In the genomic region with DNA sequence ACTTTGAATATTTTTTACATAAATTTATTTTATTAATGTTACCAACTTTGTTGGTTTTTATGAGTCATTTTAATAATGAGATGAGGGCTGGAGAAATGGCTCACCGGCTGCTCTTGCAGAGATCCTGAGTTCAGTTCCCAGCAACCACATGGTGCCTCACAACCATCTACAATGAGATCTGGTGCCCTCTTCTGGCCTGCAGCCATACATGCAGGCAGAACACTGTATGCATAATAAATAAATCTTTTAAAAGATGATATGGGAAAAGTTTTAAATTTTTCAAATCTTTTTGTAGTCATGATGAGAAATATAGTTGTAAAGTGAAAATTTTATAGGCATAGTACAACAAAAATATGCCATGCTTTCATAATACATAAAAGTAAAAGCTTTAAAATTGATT, we compare ENCODE assay signal across 18 mouse cellular contexts. TPM values are rescaled to one million over a fixed set of nuclear protein-coding genes. Genes with fewer than 3 reads are reported as not detected.
DNase-seq lines count a peak whose midpoint lies in the region; ATAC-seq and TF ChIP-seq lines count a peak whose summit lies in the region.
"Had no signal": no experiment of that assay in that cellular context is flagged by ENCODE, and none has a peak within 500 bp of the region (broad histone marks: within the 10 kb centered on the region; RNA-seq: fewer than 3 reads in every experiment).

No protein-coding gene starts in this region.

- no peak overlapping the region for H3K9ac ChIP-seq in kidney, embryonic 14.5 days (ENCODE audit: low read depth, low read length)
- H3K9ac ChIP-seq in midbrain, postnatal 0 days (replicated peaks; ENCODE audit: low read length, poor library complexity, severe bottlenecking) = no peak overlapping the region
- no peak overlapping the region for H3K9ac ChIP-seq in midbrain, embryonic 15.5 days
- H3K9ac ChIP-seq: forebrain, embryonic 15.5 days; heart, embryonic 13.5 days; hindbrain, embryonic 12.5 days; liver, embryonic 13.5 days; neural tube, embryonic 13.5 days had no signal

- H3K9me3 ChIP-seq in kidney, embryonic 14.5 days (ENCODE audit: control insufficient read depth, low read length) = peaks cover 3% of the 10 kb centered on the region; the same call in 1 of the 2 replicates
- H3K9me3 ChIP-seq in midbrain, postnatal 0 days (ENCODE audit: low read length) = no peaks in the 10 kb centered on the region
- H3K9me3 ChIP-seq in midbrain, embryonic 15.5 days = no peaks in the 10 kb centered on the region; the same call in 1 of the 2 replicates
- H3K9me3 ChIP-seq: forebrain, embryonic 15.5 days; liver, embryonic 13.5 days; neural tube, embryonic 13.5 days had no signal

- no peaks in the 10 kb centered on the region for H3K4me1 ChIP-seq in kidney, adult 2 months (ENCODE audit: control insufficient read depth, insufficient read depth, low read length)
- no peaks in the 10 kb centered on the region for H3K4me1 ChIP-seq in kidney, embryonic 14.5 days (ENCODE audit: control insufficient read depth, insufficient read depth, low read length)
- H3K4me1 ChIP-seq in midbrain, postnatal 0 days (ENCODE audit: insufficient read depth, low read length) = no peaks in the 10 kb centered on the region
- H3K4me1 ChIP-seq in midbrain, embryonic 15.5 days = no peaks in the 10 kb centered on the region
- H3K4me1 ChIP-seq: forebrain, embryonic 15.5 days; heart, embryonic 13.5 days; hindbrain, embryonic 12.5 days; liver, embryonic 13.5 days; neural tube, embryonic 13.5 days had no signal

- TF ChIP-seq CTCF in kidney, adult 2 months (conservative IDR thresholded peaks at IDR 0.05; ENCODE audit: insufficient read depth, insufficient read length, low read depth, low read length) = peak; percentile 19; the same call in 1 of the 2 replicates
- TF ChIP-seq CTCF in midbrain, postnatal 0 days (IDR thresholded peaks at IDR 0.05) = peak; percentile 58
- peak; percentile 60 for TF ChIP-seq CTCF in Patski (IDR thresholded peaks at IDR 0.05)

- CTCF ChIA-PET in Patski (lab: Charles Lee) = no interaction called here

- no peak overlapping the region for H3K4me3 ChIP-seq in kidney, adult 2 months (ENCODE audit: insufficient read depth, low read depth, low read length)
- no peak overlapping the region for H3K4me3 ChIP-seq in kidney, embryonic 14.5 days (ENCODE audit: low read length)
- no peak overlapping the region for H3K4me3 ChIP-seq in midbrain, postnatal 0 days (ENCODE audit: low read depth, low read length)
- no peak overlapping the region for H3K4me3 ChIP-seq in midbrain, embryonic 15.5 days
- H3K4me3 ChIP-seq: forebrain, embryonic 15.5 days; heart, embryonic 13.5 days; hindbrain, embryonic 12.5 days; liver, embryonic 13.5 days; neural tube, embryonic 13.5 days had no signal

- H3K27me3 ChIP-seq in kidney, adult 2 months (replicated peaks; ENCODE audit: control insufficient read depth, insufficient read depth, low read length) = no peaks in the 10 kb centered on the region
- H3K27me3 ChIP-seq in kidney, embryonic 14.5 days (ENCODE audit: control insufficient read depth, insufficient read depth, low read length) = no peaks in the 10 kb centered on the region
- H3K27me3 ChIP-seq in midbrain, postnatal 0 days (ENCODE audit: insufficient read depth, low read length) = no peaks in the 10 kb centered on the region
- no peaks in the 10 kb centered on the region for H3K27me3 ChIP-seq in midbrain, embryonic 15.5 days (replicated peaks)
- no peaks in the 10 kb centered on the region for H3K27me3 ChIP-seq in Patski
- H3K27me3 ChIP-seq: forebrain, embryonic 15.5 days; heart, embryonic 13.5 days; hindbrain, embryonic 12.5 days; liver, embryonic 13.5 days; neural tube, embryonic 13.5 days had no signal

- H3K4me2 ChIP-seq in kidney, embryonic 14.5 days (replicated peaks; ENCODE audit: low read depth, low read length) = no peak overlapping the region
- H3K4me2 ChIP-seq in midbrain, postnatal 0 days (ENCODE audit: low read depth, low read length, poor library complexity, severe bottlenecking) = no peak overlapping the region
- H3K4me2 ChIP-seq in midbrain, embryonic 15.5 days = no peak overlapping the region
- H3K4me2 ChIP-seq: forebrain, embryonic 15.5 days; heart, embryonic 13.5 days; hindbrain, embryonic 12.5 days; liver, embryonic 13.5 days; neural tube, embryonic 13.5 days had no signal

- in situ Hi-C loops in Patski (cut with MboI; ENCODE audit: low pct_unique_long_range_greater_than_20kb) = no loop called here

- WGBS in kidney, adult 2 months = 80% methylated on average over 1 of the region's 1 CpGs
- 97% methylated on average over 1 of the region's 1 CpGs for WGBS in kidney, embryonic 14.5 days
- WGBS in midbrain, postnatal 0 days = 80% methylated on average over 1 of the region's 1 CpGs
- 95% methylated on average over 1 of the region's 1 CpGs for WGBS in midbrain, embryonic 15.5 days

- H3K27ac ChIP-seq in kidney, adult 2 months (ENCODE audit: insufficient read depth, low read depth, low read length) = no peak overlapping the region
- no peak overlapping the region for H3K27ac ChIP-seq in kidney, embryonic 14.5 days (ENCODE audit: low read depth, low read length)
- H3K27ac ChIP-seq in midbrain, postnatal 0 days (ENCODE audit: low read depth, low read length) = no peak overlapping the region
- no peak overlapping the region for H3K27ac ChIP-seq in midbrain, embryonic 15.5 days
- H3K27ac ChIP-seq: forebrain, embryonic 15.5 days; heart, embryonic 13.5 days; hindbrain, embryonic 12.5 days; liver, embryonic 13.5 days; neural tube, embryonic 13.5 days had no signal

- no peak for TF ChIP-seq POLR2A in kidney, adult 2 months (IDR thresholded peaks at IDR 0.05; ENCODE audit: low read depth, low read length)

- POLR2A ChIA-PET in Patski (lab: Charles Lee) = no interaction called here

- ATAC-seq in kidney, embryonic 14.5 days (ENCODE audit: low FRiP score, low TSS enrichment) = no peak
- ATAC-seq in midbrain, postnatal 0 days (ENCODE audit: low FRiP score) = no peak
- no peak for ATAC-seq in midbrain, embryonic 15.5 days (replicated peaks)
- no peak for ATAC-seq in Patski
- ATAC-seq: forebrain, embryonic 15.5 days; midbrain, embryonic 16.5 days had no signal

- peaks cover 11% of the 10 kb centered on the region for H3K36me3 ChIP-seq in kidney, adult 2 months (ENCODE audit: control insufficient read depth, insufficient read depth, low read length)
- peaks cover 77% of the 10 kb centered on the region for H3K36me3 ChIP-seq in kidney, embryonic 14.5 days (ENCODE audit: control insufficient read depth, insufficient read depth, low read length)
- peaks cover 15% of the 10 kb centered on the region for H3K36me3 ChIP-seq in midbrain, postnatal 0 days (ENCODE audit: insufficient read depth, low read length)
- peaks cover 50% of the 10 kb centered on the region for H3K36me3 ChIP-seq in midbrain, embryonic 15.5 days (replicated peaks)

- no peak for DNase-seq in kidney, adult 2 months
- DNase-seq in midbrain, postnatal 0 days (ENCODE audit: low spot score) = no peak
- DNase-seq in Patski (ENCODE audit: low read depth, low spot score) = no peak
- DNase-seq in adrenal gland, postnatal 4 days (ENCODE audit: low spot score in 2 of 2) = no peak
- no peak for DNase-seq in frontal cortex, postnatal 10 days (ENCODE audit: low spot score in 2 of 2)
- DNase-seq: adrenal gland, postnatal 36 days; cerebellum, adult 18-20 months; gastrocnemius, postnatal 36 days; kidney, adult 9 months; liver, embryonic 13.5 days; spleen, adult 18-20 months had no signal

RNA-seq across cellular contexts. Expression of gene Ppig, which starts 22.7 kb away (rescaled TPM):
- polyA plus RNA-seq in kidney, adult 2 months (2012; rRNA removed) = 2.9 and 3.6 TPM in 2 replicates
- polyA plus RNA-seq in kidney, embryonic 14.5 days (2014; fragmentation: Nextera tagmentation; extraction: Ambion mirVana) = 151 and 156 TPM in 2 replicates
- total RNA-seq in midbrain, postnatal 0 days (2014; rRNA removed) = 13.6 and 20.7 TPM in 2 replicates
- polyA plus RNA-seq in midbrain, postnatal 0 days (2015; fragmentation: Nextera tagmentation; extraction: Ambion mirVana) = 119 and 140 TPM in 2 replicates
- polyA plus RNA-seq in midbrain, embryonic 15.5 days (2015; fragmentation: Nextera tagmentation; extraction: Ambion mirVana) = 120 and 125 TPM in 2 replicates
- 83.7 TPM for polyA plus RNA-seq in Patski (2021)
- total RNA-seq in adrenal gland, postnatal 4 days (2021) = 10 to 100 TPM; 89.5 to 95.0 TPM

RNA-seq across cellular contexts. Expression of gene Fastkd1, which starts 31.8 kb away (rescaled TPM):
- polyA plus RNA-seq in kidney, adult 2 months (2012; rRNA removed) = 9.3 and 11.2 TPM in 2 replicates
- polyA plus RNA-seq in kidney, embryonic 14.5 days (2014; fragmentation: Nextera tagmentation; extraction: Ambion mirVana) = 10.2 and 18.4 TPM in 2 replicates
- total RNA-seq in midbrain, postnatal 0 days (2014; rRNA removed) = 22.6 and 25.0 TPM in 2 replicates
- polyA plus RNA-seq in midbrain, postnatal 0 days (2015; fragmentation: Nextera tagmentation; extraction: Ambion mirVana) = 12.6 and 13.8 TPM in 2 replicates
- 15.8 and 17.0 TPM in 2 replicates for polyA plus RNA-seq in midbrain, embryonic 15.5 days (2015; fragmentation: Nextera tagmentation; extraction: Ambion mirVana)
- 26.0 TPM for polyA plus RNA-seq in Patski (2021)
- total RNA-seq in adrenal gland, postnatal 4 days (2021) = 10 to 100 TPM; 23.4 to 26.9 TPM

RNA-seq across cellular contexts. Expression of gene Ccdc173, which starts 44.3 kb away (rescaled TPM):
- 0.20 and 0.37 TPM in 2 replicates for polyA plus RNA-seq in kidney, adult 2 months (2012; rRNA removed)
- polyA plus RNA-seq in kidney, embryonic 14.5 days (2014; fragmentation: Nextera tagmentation; extraction: Ambion mirVana) = 3.0 and 3.2 TPM in 2 replicates
- total RNA-seq in midbrain, postnatal 0 days (2014; rRNA removed) = 0.99 and 1.1 TPM in 2 replicates
- polyA plus RNA-seq in midbrain, postnatal 0 days (2015; fragmentation: Nextera tagmentation; extraction: Ambion mirVana) = 1.4 and 2.0 TPM in 2 replicates
- 2.8 and 2.9 TPM in 2 replicates for polyA plus RNA-seq in midbrain, embryonic 15.5 days (2015; fragmentation: Nextera tagmentation; extraction: Ambion mirVana)
- polyA plus RNA-seq in Patski (2021) = 8.5 TPM
- total RNA-seq in adrenal gland, postnatal 4 days (2021) = 1 to 10 TPM; 2.7 to 3.0 TPM

RNA-seq across cellular contexts. Expression of gene Phospho2, which starts 44.3 kb away (rescaled TPM):
- polyA plus RNA-seq in kidney, adult 2 months (2012; rRNA removed) = 24.3 and 50.8 TPM in 2 replicates
- 21.7 and 25.1 TPM in 2 replicates for polyA plus RNA-seq in kidney, embryonic 14.5 days (2014; fragmentation: Nextera tagmentation; extraction: Ambion mirVana)
- total RNA-seq in midbrain, postnatal 0 days (2014; rRNA removed) = 29.7 and 31.8 TPM in 2 replicates
- 31.6 and 33.4 TPM in 2 replicates for polyA plus RNA-seq in midbrain, postnatal 0 days (2015; fragmentation: Nextera tagmentation; extraction: Ambion mirVana)
- polyA plus RNA-seq in midbrain, embryonic 15.5 days (2015; fragmentation: Nextera tagmentation; extraction: Ambion mirVana) = 35.3 and 37.8 TPM in 2 replicates
- 26.1 TPM for polyA plus RNA-seq in Patski (2021)
- 10 to 100 TPM; 14.7 to 17.4 TPM for total RNA-seq in adrenal gland, postnatal 4 days (2021)

Comparison
In these comparisons a context has a peak if more than half of its experiments do, and no peak if none do; other contexts are left out.
1. RNA of gene Ppig, which starts 22.7 kb away (polyA plus RNA-seq): 151 to 156 TPM in kidney, embryonic 14.5 days, 119 to 140 TPM in midbrain, postnatal 0 days, 120 to 125 TPM in midbrain, embryonic 15.5 days and 83.7 TPM in Patski (single experiment); 2.9 to 3.6 TPM in kidney, adult 2 months; every median in the first group is over 10 times any median in the second.
2. Peak in every context shown above with its lines, with median percentiles within 50 percentile points of each other: CTCF ChIP-seq.